Mouse (Mus musculus) frontal cortex, postnatal 14 days (tissue): ENCODE results near the gene Gm35549.

ENCODE experiments used
- DNase-seq, 2 experiments: peaks; one replicate each; pipeline ENCODE4 v3.0.0; 2022; ENCODE audit warnings: low spot score in 2 of 2

The Gm35549 gene

GRCm38 (mm10) chr9:122826743-122827142 lies 17.1 kb downstream of the Gm35549 start:
- DNase-seq: no peak

- no peak for DNase-seq
These were observed 20.3 kb downstream of the Gm35549 start for GRCm38 (mm10) chr9:122823374-122824017.

GRCm38 (mm10) chr9:122815239-122815851 lies 28.5 kb downstream of the Gm35549 start:
- no peak for DNase-seq

- no peak for DNase-seq
These were observed 29.1 kb downstream of the Gm35549 start for GRCm38 (mm10) chr9:122814775-122815174.

- no peak for DNase-seq
These were observed 31.4 kb downstream of the Gm35549 start for GRCm38 (mm10) chr9:122812386-122812785.

- no peak for DNase-seq
These were observed 33.6 kb downstream of the Gm35549 start for GRCm38 (mm10) chr9:122810212-122810611.

- DNase-seq: no peak
These were observed 36.6 kb downstream of the Gm35549 start for GRCm38 (mm10) chr9:122807186-122807585.

- DNase-seq: no peak
These were observed 37.9 kb downstream of the Gm35549 start for GRCm38 (mm10) chr9:122805845-122806341.

GRCm38 (mm10) chr9:122805053-122805844 lies 38.6 kb downstream of the Gm35549 start, which contains the start of gene Tcaim:
Gene Tcaim, plus strand, starts transcription at chr9:122805539.
- DNase-seq: peak; percentile 80 to 87

GRCm38 (mm10) chr9:122786534-122786933 lies 57.3 kb downstream of the Gm35549 start:
- DNase-seq: no peak

- DNase-seq: no peak
These were observed 58.6 kb downstream of the Gm35549 start for GRCm38 (mm10) chr9:122785231-122785630.
